Mouse (Mus musculus): ENCODE measurements around the gene Tshz2. TPM values are rescaled to one million over a fixed set of nuclear protein-coding genes. Genes with fewer than 3 reads are reported as not detected.

Tshz2 gene
- total and polyA plus RNA-seq, 2 experiments from 2014 or later: 26.4 to 40.8 TPM

- no peaks in the 10 kb centered on the region for H3K36me3 ChIP-seq (ENCODE audit: insufficient read depth, low read length)
- no peak overlapping the region for H3K9ac ChIP-seq (replicated peaks; ENCODE audit: low read length, poor library complexity, severe bottlenecking)
- ATAC-seq (ENCODE audit: low FRiP score): no peak
- H3K4me2 ChIP-seq (ENCODE audit: low read depth, low read length, poor library complexity, severe bottlenecking): no peak overlapping the region
- WGBS: 90% methylated on average over 2 of the region's 2 CpGs
- no peaks in the 10 kb centered on the region for H3K27me3 ChIP-seq (ENCODE audit: insufficient read depth, low read length)
- H3K4me1 ChIP-seq (ENCODE audit: insufficient read depth, low read length): no peaks in the 10 kb centered on the region
- no peak overlapping the region for H3K4me3 ChIP-seq (ENCODE audit: low read depth, low read length)
- TF ChIP-seq CTCF (IDR thresholded peaks at IDR 0.05): no peak
- DNase-seq (ENCODE audit: low spot score): no peak
- no peak overlapping the region for H3K27ac ChIP-seq (ENCODE audit: low read depth, low read length)
- no peaks in the 10 kb centered on the region for H3K9me3 ChIP-seq (ENCODE audit: low read length)
Observed at GRCm38 (mm10) chr2:169783681-169784033, 150.8 kb downstream of the Tshz2 start.

- 53% methylated on average over 5 of the region's 5 CpGs for WGBS
- DNase-seq (ENCODE audit: low spot score): no peak
- no peak overlapping the region for H3K27ac ChIP-seq (ENCODE audit: low read depth, low read length)
- no peaks in the 10 kb centered on the region for H3K36me3 ChIP-seq (ENCODE audit: insufficient read depth, low read length)
- no peaks in the 10 kb centered on the region for H3K9me3 ChIP-seq (ENCODE audit: low read length)
- H3K4me2 ChIP-seq (ENCODE audit: low read depth, low read length, poor library complexity, severe bottlenecking): no peak overlapping the region
- H3K4me1 ChIP-seq (ENCODE audit: insufficient read depth, low read length): no peaks in the 10 kb centered on the region; the same call in 1 of the 2 replicates
- no peaks in the 10 kb centered on the region for H3K27me3 ChIP-seq (ENCODE audit: insufficient read depth, low read length)
- H3K4me3 ChIP-seq (ENCODE audit: low read depth, low read length): no peak overlapping the region
- no peak overlapping the region for H3K9ac ChIP-seq (replicated peaks; ENCODE audit: low read length, poor library complexity, severe bottlenecking)
- ATAC-seq (ENCODE audit: low FRiP score): no peak
- no peak for TF ChIP-seq CTCF (IDR thresholded peaks at IDR 0.05)
Observed at GRCm38 (mm10) chr2:169787381-169787780, 154.6 kb downstream of the Tshz2 start.

GRCm38 (mm10) chr2:169787906-169788305 is 155.1 kb downstream of the Tshz2 start:
- TF ChIP-seq CTCF (IDR thresholded peaks at IDR 0.05): no peak
- Histone ChIP-seq H3K4me2 (ENCODE audit: low read depth, low read length, poor library complexity, severe bottlenecking) (no peak overlapping the region), H3K27me3 (ENCODE audit: insufficient read depth, low read length) (no peaks in the 10 kb centered on the region), H3K9me3 (ENCODE audit: low read length) (no peaks in the 10 kb centered on the region), H3K27ac (ENCODE audit: low read depth, low read length) (no peak overlapping the region), H3K9ac (replicated peaks; ENCODE audit: low read length, poor library complexity, severe bottlenecking) (no peak overlapping the region), H3K4me3 (ENCODE audit: low read depth, low read length) (no peak overlapping the region), H3K4me1 (ENCODE audit: insufficient read depth, low read length) (no peaks in the 10 kb centered on the region; the same call in 1 of the 2 replicates), H3K36me3 (ENCODE audit: insufficient read depth, low read length) (no peaks in the 10 kb centered on the region)
- DNase-seq (ENCODE audit: low spot score) (no peak), ATAC-seq (ENCODE audit: low FRiP score) (no peak)
- WGBS: 36% methylated on average over 11 of the region's 11 CpGs

- DNase-seq (ENCODE audit: low spot score): peak; percentile 74
- Histone ChIP-seq H3K9ac (replicated peaks; ENCODE audit: low read length, poor library complexity, severe bottlenecking) (peak overlapping the region; percentile 39), H3K4me1 (ENCODE audit: insufficient read depth, low read length) (no peaks in the 10 kb centered on the region; the same call in 1 of the 2 replicates), H3K9me3 (ENCODE audit: low read length) (no peaks in the 10 kb centered on the region), H3K36me3 (ENCODE audit: insufficient read depth, low read length) (no peaks in the 10 kb centered on the region), H3K27ac (ENCODE audit: low read depth, low read length) (0 out of 2 replicates have a peak overlapping the region, but pooled peaks have one; percentile 12), H3K4me2 (ENCODE audit: low read depth, low read length, poor library complexity, severe bottlenecking) (peak overlapping the region; percentile 54), H3K4me3 (ENCODE audit: low read depth, low read length) (peak overlapping the region; percentile 26), H3K27me3 (ENCODE audit: insufficient read depth, low read length) (no peaks in the 10 kb centered on the region)
- ATAC-seq (ENCODE audit: low FRiP score): peak; percentile 41
- 5% methylated on average over 12 of the region's 12 CpGs for WGBS
- TF ChIP-seq CTCF (IDR thresholded peaks at IDR 0.05): no peak; the same call in 1 of the 2 replicates
Observed at GRCm38 (mm10) chr2:169790439-169791131, 157.8 kb downstream of the Tshz2 start.

- WGBS: 45% methylated on average over 3 of the region's 3 CpGs
- H3K4me2 ChIP-seq (ENCODE audit: low read depth, low read length, poor library complexity, severe bottlenecking): no peak overlapping the region
- no peak for TF ChIP-seq CTCF (IDR thresholded peaks at IDR 0.05)
Observed at GRCm38 (mm10) chr2:169792706-169793105, 159.9 kb downstream of the Tshz2 start.

GRCm38 (mm10) chr2:169802241-169802640 is 169.4 kb downstream of the Tshz2 start:
- no peaks in the 10 kb centered on the region for H3K36me3 ChIP-seq (ENCODE audit: insufficient read depth, low read length)

More at GRCm38 (mm10) chr2:169792706-169793105, 159.9 kb downstream of the Tshz2 start:
- no peak overlapping the region for H3K27ac ChIP-seq (ENCODE audit: low read depth, low read length)
- H3K27me3 ChIP-seq (ENCODE audit: insufficient read depth, low read length): no peaks in the 10 kb centered on the region
- no peaks in the 10 kb centered on the region for H3K9me3 ChIP-seq (ENCODE audit: low read length)
- DNase-seq (ENCODE audit: low spot score) (no peak), ATAC-seq (ENCODE audit: low FRiP score) (no peak)
- no peaks in the 10 kb centered on the region; the same call in 1 of the 2 replicates for H3K4me1 ChIP-seq (ENCODE audit: insufficient read depth, low read length)
- no peaks in the 10 kb centered on the region for H3K36me3 ChIP-seq (ENCODE audit: insufficient read depth, low read length)
- H3K4me3 ChIP-seq (ENCODE audit: low read depth, low read length): no peak overlapping the region
- H3K9ac ChIP-seq (replicated peaks; ENCODE audit: low read length, poor library complexity, severe bottlenecking): no peak overlapping the region

More at GRCm38 (mm10) chr2:169802241-169802640, 169.4 kb downstream of the Tshz2 start:
- Histone ChIP-seq H3K9ac (replicated peaks; ENCODE audit: low read length, poor library complexity, severe bottlenecking) (no peak overlapping the region), H3K9me3 (ENCODE audit: low read length) (no peaks in the 10 kb centered on the region), H3K4me2 (ENCODE audit: low read depth, low read length, poor library complexity, severe bottlenecking) (no peak overlapping the region), H3K27me3 (ENCODE audit: insufficient read depth, low read length) (no peaks in the 10 kb centered on the region), H3K4me1 (ENCODE audit: insufficient read depth, low read length) (no peaks in the 10 kb centered on the region), H3K4me3 (ENCODE audit: low read depth, low read length) (no peak overlapping the region), H3K27ac (ENCODE audit: low read depth, low read length) (no peak overlapping the region)
- DNase-seq (ENCODE audit: low spot score) (no peak), ATAC-seq (ENCODE audit: low FRiP score) (no peak)
- 88% methylated on average over 6 of the region's 6 CpGs for WGBS
- TF ChIP-seq CTCF (IDR thresholded peaks at IDR 0.05): no peak
